Mouse (Mus musculus) G1E (cell line): ENCODE results near the gene Clip1.

ENCODE experiments used
- CTCF ChIP-seq: IDR thresholded peaks from 2 replicates; pipeline ENCODE4 v1.5.1; 2012; ENCODE audit warnings: low read depth, low read length, inconsistent platforms, mixed read lengths
- GATA1 ChIP-seq: IDR thresholded peaks from 2 replicates; pipeline ENCODE4 v1.6.1; 2012; ENCODE audit warnings: borderline replicate concordance, low read length, inconsistent platforms, mixed read lengths

DNA sequence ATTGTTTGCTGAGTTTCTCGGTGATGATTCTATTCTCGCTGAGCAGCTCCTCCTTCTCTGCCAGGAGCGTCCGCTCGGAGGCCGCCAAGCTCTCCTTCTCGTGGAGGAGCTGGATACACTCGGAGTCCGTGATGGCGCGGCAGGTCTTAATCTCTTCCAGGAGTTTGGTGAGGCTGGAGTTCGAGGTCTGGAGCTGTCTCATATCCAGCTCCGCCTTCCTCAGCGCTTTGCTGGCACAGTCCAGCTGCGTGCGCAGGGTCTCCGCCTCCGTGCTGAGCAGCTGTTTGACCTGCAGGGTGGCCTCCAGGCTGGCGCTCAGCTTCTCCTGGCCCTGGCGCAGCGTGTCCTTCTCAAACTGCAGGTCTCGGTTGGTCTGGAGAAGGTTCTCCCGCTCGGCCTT, 70.2 kb downstream of the Clip1 start:
- TF ChIP-seq CTCF (no peak), GATA1 (no peak)
